Comparison of ENCODE assay signal across 24 mouse cellular contexts in the genomic region with DNA sequence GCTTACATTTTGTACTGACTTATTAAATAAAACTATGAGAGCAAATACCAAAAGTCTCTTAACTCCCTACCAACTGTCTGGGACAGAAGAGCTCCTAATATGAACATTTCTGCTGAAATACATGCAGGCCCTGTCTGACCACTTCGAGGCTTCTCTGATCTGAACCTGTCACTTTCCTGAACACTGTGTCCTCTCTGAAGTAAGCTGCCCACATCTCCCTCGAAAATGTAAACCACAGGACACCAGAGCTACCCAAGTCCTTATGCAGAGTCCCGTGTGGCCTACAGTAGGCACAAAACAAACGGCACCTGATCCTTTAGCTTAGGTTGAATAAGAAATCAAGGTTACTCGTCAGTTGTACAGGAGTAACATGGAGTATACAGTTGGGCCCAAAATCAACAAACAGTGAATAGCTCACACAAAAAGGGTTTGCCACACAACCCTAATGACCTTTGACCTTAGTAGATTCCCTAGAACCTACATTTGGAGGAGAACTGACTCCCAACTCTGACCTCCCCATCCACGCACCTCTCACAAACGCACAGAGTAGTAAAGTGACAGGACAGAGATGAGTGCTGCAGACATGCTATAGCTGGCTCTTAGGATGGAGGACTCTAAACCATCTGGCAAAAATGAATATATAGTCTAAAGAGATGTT. TPM values are rescaled to one million over a fixed set of nuclear protein-coding genes. Genes with fewer than 3 reads are reported as not detected.
A peak's percentile ranks its signal among the peaks of the same experiment; 100 is the strongest.
DNase-seq lines count a peak whose midpoint lies in the region; ATAC-seq and TF ChIP-seq lines count a peak whose summit lies in the region.
"Had no signal": no experiment of that assay in that cellular context is flagged by ENCODE, and none has a peak within 500 bp of the region (broad histone marks: within the 10 kb centered on the region; RNA-seq: fewer than 3 reads in every experiment).

No protein-coding gene starts in this region.

- no peak for TF ChIP-seq POLR2A in spleen, adult 2 months (IDR thresholded peaks at IDR 0.05; ENCODE audit: low read depth, low read length)

- peak; percentile 30; the same call in 1 of the 2 replicates for ATAC-seq in liver, embryonic 16.5 days (ENCODE audit: low read depth)
- ATAC-seq in granulocyte monocyte progenitor cell, adult 5-6 weeks (replicated peaks; ENCODE audit: poor library complexity, severe bottlenecking): no peak
- ATAC-seq: activated CD4-positive, CD25-positive, alpha-beta regulatory T cell, adult 4 months; forebrain, embryonic 13.5 days; forebrain, embryonic 16.5 days; intestine, embryonic 15.5 days had no signal

- intact Hi-C loops in gastrocnemius, adult 2 months (cut with DNase I): no loop called here
- intact Hi-C loops in heart, postnatal 14 days (cut with DNase I): no loop called here

- peaks cover 41% of the 10 kb centered on the region for H3K4me1 ChIP-seq in spleen, adult 2 months (ENCODE audit: control insufficient read depth, insufficient read depth, insufficient read length)
- H3K4me1 ChIP-seq in liver, embryonic 16.5 days (ENCODE audit: control insufficient read depth, low read depth, low read length): peaks cover 50% of the 10 kb centered on the region

- H3K36me3 ChIP-seq in spleen, adult 2 months (ENCODE audit: control insufficient read depth, insufficient read depth, low read length): no peaks in the 10 kb centered on the region
- no peaks in the 10 kb centered on the region for H3K36me3 ChIP-seq in liver, embryonic 16.5 days (ENCODE audit: control insufficient read depth, insufficient read depth)
- H3K36me3 ChIP-seq: heart, embryonic 13.5 days; hindbrain, embryonic 12.5 days; hindbrain, embryonic 15.5 days; intestine, embryonic 15.5 days had no signal

- no peak for DNase-seq in gastrocnemius, adult 2 months
- DNase-seq in gastrocnemius, adult 18-20 months (ENCODE audit: low spot score): no peak
- DNase-seq in spleen, adult 2 months (ENCODE audit: low read depth in 1 of 2, low spot score in 2 of 2): no peak
- DNase-seq in spleen, adult 18-20 months: no peak
- DNase-seq in heart, postnatal 14 days: no peak
- DNase-seq: adrenal gland, postnatal 10 days; adrenal gland, postnatal 36 days; cerebellum, adult 11 months; cerebellum, adult 2 months; cerebellum, adult 9-11 months; cerebellum, postnatal 25 days; gastrocnemius, postnatal 25 days; heart, adult 2 months had no signal

- 43% methylated on average over 7 of the region's 7 CpGs for WGBS in spleen, adult 2 months
- 49% methylated on average over 7 of the region's 7 CpGs for WGBS in liver, embryonic 16.5 days (ENCODE audit: insufficient replicate concordance)

- no peak for TF ChIP-seq CTCF in gastrocnemius, adult 2 months (IDR thresholded peaks at IDR 0.05)
- TF ChIP-seq CTCF in spleen, adult 2 months (IDR thresholded peaks at IDR 0.05; ENCODE audit: extremely low read depth, insufficient read depth, insufficient read length, insufficient replicate concordance): no peak

- no peaks in the 10 kb centered on the region for H3K9me3 ChIP-seq in liver, embryonic 16.5 days (replicated peaks; ENCODE audit: control insufficient read depth, low read length)
- H3K9me3 ChIP-seq: forebrain, embryonic 10.5 days; forebrain, embryonic 13.5 days; heart, embryonic 10.5 days; heart, embryonic 13.5 days; hindbrain, embryonic 12.5 days; hindbrain, embryonic 15.5 days; intestine, embryonic 15.5 days had no signal

- peak overlapping the region; percentile 31; the same call in 1 of the 2 replicates for H3K27ac ChIP-seq in gastrocnemius, adult 2 months
- peak overlapping the region; percentile 65 for H3K27ac ChIP-seq in spleen, adult 2 months (ENCODE audit: insufficient read depth, low read length)
- peak overlapping the region; percentile 4; the same call in 1 of the 2 replicates for H3K27ac ChIP-seq in liver, embryonic 16.5 days (ENCODE audit: low read length)
- H3K27ac ChIP-seq: forebrain, embryonic 10.5 days; forebrain, embryonic 13.5 days; heart, adult 2 months; heart, embryonic 10.5 days; heart, embryonic 13.5 days; hindbrain, embryonic 12.5 days; hindbrain, embryonic 15.5 days; intestine, embryonic 15.5 days had no signal

- H3K4me2 ChIP-seq in liver, embryonic 16.5 days (ENCODE audit: low read depth, low read length): no peak overlapping the region
- H3K4me2 ChIP-seq: forebrain, embryonic 13.5 days; heart, embryonic 13.5 days; hindbrain, embryonic 12.5 days; hindbrain, embryonic 15.5 days; intestine, embryonic 15.5 days had no signal

- H3K9ac ChIP-seq in liver, embryonic 16.5 days (ENCODE audit: low read depth, low read length): no peak overlapping the region
- H3K9ac ChIP-seq: forebrain, embryonic 13.5 days; heart, embryonic 13.5 days; hindbrain, embryonic 12.5 days; hindbrain, embryonic 15.5 days; intestine, embryonic 15.5 days had no signal

- no peak overlapping the region for H3K4me3 ChIP-seq in gastrocnemius, adult 2 months
- H3K4me3 ChIP-seq in spleen, adult 2 months (ENCODE audit: extremely low read depth, insufficient read depth, insufficient read length): no peak overlapping the region
- H3K4me3 ChIP-seq in liver, embryonic 16.5 days (ENCODE audit: low read depth, low read length): no peak overlapping the region
- H3K4me3 ChIP-seq: forebrain, embryonic 10.5 days; forebrain, embryonic 13.5 days; heart, adult 2 months; heart, embryonic 10.5 days; heart, embryonic 13.5 days; hindbrain, embryonic 12.5 days; hindbrain, embryonic 15.5 days; intestine, embryonic 15.5 days had no signal

- H3K27me3 ChIP-seq in spleen, adult 2 months (ENCODE audit: control insufficient read depth, insufficient read depth, low read length): no peaks in the 10 kb centered on the region
- no peaks in the 10 kb centered on the region for H3K27me3 ChIP-seq in liver, embryonic 16.5 days (ENCODE audit: control insufficient read depth, insufficient read depth, low read depth, low read length)
- H3K27me3 ChIP-seq: forebrain, embryonic 13.5 days; heart, embryonic 13.5 days; hindbrain, embryonic 12.5 days; hindbrain, embryonic 15.5 days; intestine, embryonic 15.5 days had no signal

RNA-seq across cellular contexts. Expression of gene Ankrd11, which starts 10.6 kb away (rescaled TPM):
- total RNA-seq in gastrocnemius, adult 2 months (2021): 10 to 100 TPM; 60.3 to 62.1 TPM
- 10 to 100 TPM; 61.1 to 68.9 TPM for total RNA-seq in gastrocnemius, adult 18-20 months (2021)
- polyA plus RNA-seq in spleen, adult 2 months (2012; rRNA removed): 76.3 and 77.7 TPM in 2 replicates
- polyA plus RNA-seq in liver, embryonic 16.5 days (2015; fragmentation: Nextera tagmentation; extraction: Ambion mirVana): 7.8 and 8.6 TPM in 2 replicates
- 86.3 and 104 TPM in 2 replicates for total RNA-seq in granulocyte monocyte progenitor cell, adult 5-6 weeks (2014; fragmentation: Nextera tagmentation)
- 63.3 and 63.9 TPM in 2 replicates for total RNA-seq in granulocyte monocyte progenitor cell, adult 5-6 weeks (2017)
- total RNA-seq in heart, postnatal 14 days (2021): 10 to 100 TPM; 75.3 to 80.8 TPM

RNA-seq across cellular contexts. Expression of gene Spg7, which starts 31.3 kb away (rescaled TPM):
- 10 to 100 TPM; 67.4 to 74.9 TPM for total RNA-seq in gastrocnemius, adult 2 months (2021)
- 10 to 100 TPM; 73.9 to 77.4 TPM for total RNA-seq in gastrocnemius, adult 18-20 months (2021)
- polyA plus RNA-seq in spleen, adult 2 months (2012; rRNA removed): 62.6 and 74.1 TPM in 2 replicates
- polyA plus RNA-seq in liver, embryonic 16.5 days (2015; fragmentation: Nextera tagmentation; extraction: Ambion mirVana): 19.9 and 20.7 TPM in 2 replicates
- 29.5 and 40.3 TPM in 2 replicates for total RNA-seq in granulocyte monocyte progenitor cell, adult 5-6 weeks (2014; fragmentation: Nextera tagmentation)
- total RNA-seq in granulocyte monocyte progenitor cell, adult 5-6 weeks (2017): 47.3 and 65.5 TPM in 2 replicates
- 10 to 100 TPM; 75.5 to 76.9 TPM for total RNA-seq in heart, postnatal 14 days (2021)

Comparison
In these comparisons a context has a peak if more than half of its experiments do, and no peak if none do; other contexts are left out.
1. H3K27ac ChIP-seq: peak in every context shown above with its lines; median percentile 65 in spleen, adult 2 months; 31 in gastrocnemius, adult 2 months; 4 in liver, embryonic 16.5 days.